Mouse (Mus musculus): Measurements from ENCODE around the gene Utp11.

Gene Utp11

DNA sequence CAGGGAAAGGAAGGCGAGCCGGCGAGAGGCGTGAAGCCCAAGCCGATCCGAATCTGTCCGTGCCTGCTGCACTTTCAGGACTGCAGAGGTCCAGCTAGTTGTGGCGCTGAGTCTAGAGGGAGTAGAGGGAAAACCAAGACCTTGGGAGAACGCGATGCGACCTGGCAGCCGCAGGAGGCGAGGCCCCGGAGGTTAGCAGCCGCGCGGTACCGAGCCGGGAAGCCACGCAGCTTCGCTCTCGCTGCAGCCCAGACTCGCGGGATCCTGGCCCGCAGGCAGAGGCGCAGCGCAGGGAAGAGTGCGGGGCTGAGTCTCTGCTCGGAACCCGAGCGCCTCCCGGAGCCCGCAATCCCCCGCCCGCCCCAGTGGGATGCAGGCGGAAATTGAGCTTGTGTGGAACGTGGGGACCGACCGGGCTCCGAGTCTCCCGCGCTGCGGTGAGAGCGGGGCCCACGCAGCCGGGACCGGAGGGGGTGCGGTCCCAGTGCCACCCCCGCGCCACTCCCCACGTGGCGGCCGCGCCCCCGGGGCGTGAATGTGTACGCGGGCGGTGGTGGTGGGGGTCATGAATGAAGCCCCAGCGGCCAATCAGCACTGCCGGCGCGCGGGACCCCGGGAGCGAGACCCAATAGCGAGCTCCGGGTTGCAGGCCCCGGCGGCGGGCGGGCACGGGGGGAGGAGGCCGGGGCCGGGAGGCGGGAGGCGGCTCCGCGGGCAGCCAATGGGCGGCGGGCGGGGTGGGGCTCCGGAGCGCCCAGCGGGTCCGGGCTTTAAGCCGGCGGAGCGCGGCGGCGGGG lies 36.3 kb downstream of the Utp11 start:
- in situ Hi-C loops (cut with MboI; ENCODE audit: low pct_unique_long_range_greater_than_20kb in 1 of 2, low sequenced_read_pairs in 2 of 2, unreplicated experiment in 1 of 2), result loop anchor here (10.0 to 25.0 kb wide), 3 partner anchors 82 to 695 kb away; no protein-coding TSS in a partner anchor

DNA sequence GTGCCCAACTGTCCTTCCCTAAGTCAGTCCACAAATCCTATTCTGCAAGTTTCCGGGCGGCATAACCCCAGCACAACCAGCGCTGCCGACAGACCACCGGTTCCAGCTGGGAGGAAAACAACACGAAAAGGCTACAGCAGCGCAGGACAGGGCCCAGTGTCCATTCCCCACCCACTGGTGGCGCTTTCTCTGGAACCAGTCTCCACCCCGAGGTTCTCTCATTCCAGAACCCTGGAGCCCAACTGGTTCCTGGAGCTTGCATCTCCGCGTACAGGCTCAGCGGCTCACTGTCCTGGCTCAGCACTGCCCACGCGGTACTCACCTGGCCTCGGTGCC lies 36.9 kb downstream of the Utp11 start, which contains the start of gene Pou3f1:
Pou3f1 (plus strand) TSS at position 290 of the 336 bp plus-strand sequence.
- in situ Hi-C loops (cut with MboI; ENCODE audit: low pct_unique_long_range_greater_than_20kb in 1 of 2, low sequenced_read_pairs in 2 of 2, unreplicated experiment in 1 of 2), result loop anchor here (10.0 to 25.0 kb wide), 3 partner anchors 82 to 694 kb away; no protein-coding TSS in a partner anchor

DNA sequence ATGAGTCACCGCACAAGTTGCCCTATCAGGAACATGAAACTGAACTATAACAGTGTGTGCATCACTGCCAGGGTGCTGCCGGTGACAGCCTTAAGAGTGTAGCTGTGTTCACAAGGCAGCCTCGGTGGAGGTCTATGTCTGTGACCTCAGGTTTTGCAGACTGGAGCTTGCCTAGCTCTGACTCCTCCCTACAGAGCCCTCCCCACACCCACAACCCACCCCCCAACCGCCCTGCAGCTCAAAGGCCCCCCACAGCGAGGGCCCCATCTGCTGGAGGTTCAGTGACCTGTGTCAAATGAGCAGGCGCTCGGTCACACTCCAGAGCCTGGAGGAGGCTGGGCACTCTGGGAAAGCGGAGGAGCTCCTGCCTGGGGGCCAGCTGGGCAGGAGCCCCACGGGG lies 40.5 kb downstream of the Utp11 start:
- in situ Hi-C loops (cut with MboI; ENCODE audit: low pct_unique_long_range_greater_than_20kb in 1 of 2, low sequenced_read_pairs in 2 of 2, unreplicated experiment in 1 of 2), result loop anchor here (10.0 to 25.0 kb wide), 3 partner anchors 78 to 691 kb away; no protein-coding TSS in a partner anchor

DNA sequence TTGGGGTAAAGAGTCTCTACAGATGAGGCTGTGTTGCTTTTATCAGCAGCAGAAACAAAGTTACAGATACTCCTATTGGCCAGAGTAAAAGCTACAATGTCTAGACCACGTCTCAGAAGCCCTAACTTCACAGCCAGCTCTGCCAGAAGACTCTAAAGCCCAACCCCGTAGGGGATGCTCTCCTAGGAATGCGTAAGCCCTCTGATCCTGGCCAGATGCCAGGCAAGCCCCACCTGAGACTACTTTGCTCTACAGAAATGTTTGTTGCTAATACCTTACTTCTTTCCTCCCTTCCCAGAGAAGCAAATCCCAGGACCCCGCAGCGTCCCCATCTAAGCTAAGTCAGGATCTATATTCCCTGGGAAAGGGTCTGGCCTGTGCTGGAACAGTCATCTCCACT lies 45.5 kb downstream of the Utp11 start:
- in situ Hi-C loops (cut with MboI; ENCODE audit: low pct_unique_long_range_greater_than_20kb in 1 of 2, low sequenced_read_pairs in 2 of 2, unreplicated experiment in 1 of 2), result no loop called here

DNA sequence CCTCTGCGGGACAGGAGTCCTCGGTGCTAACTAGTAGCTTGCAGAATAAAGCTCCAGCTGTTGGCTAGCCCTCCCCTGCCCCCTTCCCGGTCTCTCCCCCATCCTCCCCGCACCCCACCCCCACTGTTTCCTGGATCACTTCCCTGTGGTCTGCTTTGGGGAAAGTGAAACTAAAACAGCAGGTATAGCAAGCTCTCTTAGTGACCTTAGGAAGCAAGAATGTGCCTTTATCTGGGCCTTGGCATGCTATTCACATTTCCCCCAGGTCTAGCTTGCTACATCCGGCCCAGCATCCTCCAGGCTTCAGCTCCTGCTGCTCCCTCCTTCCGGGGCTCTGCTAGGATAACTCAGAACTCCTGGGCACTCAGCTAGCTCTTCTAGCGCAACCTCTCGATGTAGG lies 46.8 kb downstream of the Utp11 start:
- in situ Hi-C loops (cut with MboI; ENCODE audit: low pct_unique_long_range_greater_than_20kb in 1 of 2, low sequenced_read_pairs in 2 of 2, unreplicated experiment in 1 of 2), result no loop called here

DNA sequence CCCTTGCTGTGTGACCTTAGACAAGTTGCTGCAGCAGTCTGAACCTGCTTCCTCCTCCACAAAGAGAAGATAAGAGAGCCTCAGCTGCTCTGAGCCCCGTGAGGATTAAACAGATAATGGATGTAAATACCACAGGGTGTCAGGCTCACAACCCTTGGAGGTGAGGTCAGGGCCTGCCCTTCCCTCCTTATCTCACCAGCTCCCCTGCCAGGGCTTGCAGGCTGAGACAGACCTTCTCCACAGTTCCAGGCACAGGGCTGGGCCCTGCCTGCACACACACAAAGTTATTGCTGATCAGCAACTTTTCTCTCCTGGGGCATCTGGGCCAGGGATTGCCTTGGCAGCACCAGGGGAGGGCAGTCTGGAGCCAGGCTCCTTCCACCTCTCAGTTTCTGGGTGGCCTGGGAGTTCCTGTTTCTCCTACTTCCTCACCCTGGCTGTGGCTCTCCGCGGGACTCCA lies 48.4 kb downstream of the Utp11 start:
- in situ Hi-C loops (cut with MboI; ENCODE audit: low pct_unique_long_range_greater_than_20kb in 1 of 2, low sequenced_read_pairs in 2 of 2, unreplicated experiment in 1 of 2), result no loop called here

DNA sequence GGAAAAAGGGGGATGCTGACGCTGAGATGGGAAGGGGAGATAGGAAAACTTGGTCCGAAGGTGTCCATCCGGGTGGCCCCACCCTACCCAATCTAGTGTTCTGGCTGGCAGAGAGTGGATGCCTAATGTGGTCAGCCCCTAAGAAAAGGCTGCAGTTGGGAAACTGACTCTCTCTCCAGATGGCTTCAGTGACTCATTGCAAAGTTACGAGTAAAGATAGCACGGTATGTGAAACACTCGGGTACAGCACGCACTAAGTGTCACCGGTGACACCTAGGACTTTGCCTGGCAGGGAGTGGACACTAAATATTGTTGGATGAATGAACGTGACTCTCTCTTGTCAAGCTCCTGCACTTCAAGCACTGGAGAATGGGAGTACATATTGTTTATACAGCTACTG lies 49.5 kb downstream of the Utp11 start:
- in situ Hi-C loops (cut with MboI; ENCODE audit: low pct_unique_long_range_greater_than_20kb in 1 of 2, low sequenced_read_pairs in 2 of 2, unreplicated experiment in 1 of 2), result no loop called here

DNA sequence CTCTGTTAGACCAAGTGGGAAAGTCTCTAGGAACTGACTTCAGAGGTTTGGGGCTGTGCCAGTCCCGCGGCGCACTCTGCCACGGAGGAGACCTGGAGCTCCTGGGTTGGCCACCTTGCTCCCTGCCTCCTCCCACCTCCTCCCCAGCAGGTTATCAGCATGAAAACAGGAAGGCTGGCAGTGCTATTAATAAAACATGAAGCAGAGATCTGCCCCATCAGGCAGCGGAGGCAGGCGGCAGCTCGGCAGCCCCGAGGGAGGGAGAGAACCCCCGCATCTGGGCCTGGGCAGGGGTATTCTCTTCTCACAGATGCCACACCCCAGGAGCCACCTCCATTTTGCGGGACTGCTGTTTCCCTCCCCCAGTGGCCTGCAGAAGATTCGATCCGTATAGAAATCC lies 53.7 kb downstream of the Utp11 start:
- in situ Hi-C loops (cut with MboI; ENCODE audit: low pct_unique_long_range_greater_than_20kb in 1 of 2, low sequenced_read_pairs in 2 of 2, unreplicated experiment in 1 of 2), result no loop called here

DNA sequence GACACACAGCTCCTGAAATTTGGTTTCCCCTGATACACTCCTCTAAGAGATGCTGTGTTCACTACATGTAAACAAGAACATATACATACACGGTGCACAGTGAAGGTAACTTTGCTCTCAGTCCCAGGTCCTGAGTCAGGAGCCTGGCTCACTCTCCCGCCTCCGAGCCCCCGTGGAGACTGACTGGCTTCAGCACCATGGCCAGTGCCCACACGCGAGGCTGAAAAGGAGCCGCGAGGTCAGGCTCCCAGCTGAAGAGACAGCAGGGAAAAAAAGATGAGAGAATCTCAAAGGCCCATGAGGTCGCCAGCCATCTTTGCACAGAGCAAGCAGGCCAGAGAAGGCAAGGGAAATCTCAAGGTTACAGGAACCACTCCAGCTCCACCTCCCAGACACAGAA lies 60.1 kb downstream of the Utp11 start:
- in situ Hi-C loops (cut with MboI; ENCODE audit: low pct_unique_long_range_greater_than_20kb in 1 of 2, low sequenced_read_pairs in 2 of 2, unreplicated experiment in 1 of 2), result no loop called here

DNA sequence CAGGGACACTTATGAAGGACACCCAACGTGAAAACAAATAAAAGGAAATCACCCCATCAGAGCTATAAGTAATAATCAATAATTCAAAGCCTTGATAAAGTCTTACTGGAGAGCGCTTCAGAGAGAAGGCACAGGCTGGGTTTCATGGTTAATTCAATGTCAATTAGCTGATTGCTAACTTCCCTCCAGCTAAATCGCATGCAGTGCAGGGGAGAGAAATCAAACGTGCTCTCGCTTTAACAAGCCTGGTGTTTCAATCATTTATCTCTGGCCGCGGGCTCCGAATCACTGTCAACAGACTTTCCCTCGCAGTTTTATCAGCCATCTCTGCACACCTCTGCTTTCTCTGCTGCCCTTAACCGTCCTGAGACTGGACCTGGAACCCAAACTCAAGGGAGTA lies 60.5 kb downstream of the Utp11 start:
- in situ Hi-C loops (cut with MboI; ENCODE audit: low pct_unique_long_range_greater_than_20kb in 1 of 2, low sequenced_read_pairs in 2 of 2, unreplicated experiment in 1 of 2), result no loop called here

DNA sequence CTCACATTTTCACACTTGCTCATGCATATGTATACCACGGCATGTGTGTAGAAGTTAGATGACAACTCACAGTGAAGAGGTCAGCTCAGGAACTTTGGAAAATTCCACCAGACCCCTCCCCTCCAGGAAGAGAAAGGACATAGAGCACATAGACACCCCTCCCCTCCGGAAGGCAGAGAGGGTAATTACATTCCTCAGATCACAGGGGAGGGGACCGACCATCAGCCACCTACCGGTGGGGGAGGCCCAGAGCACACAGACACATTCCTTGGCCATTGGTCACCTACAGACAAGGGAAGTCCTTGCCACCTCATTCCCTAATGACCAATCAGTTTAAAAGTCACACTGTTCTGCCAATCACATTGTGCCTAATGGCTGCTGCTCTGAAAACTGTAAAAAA lies 61.9 kb downstream of the Utp11 start:
- in situ Hi-C loops (cut with MboI; ENCODE audit: low pct_unique_long_range_greater_than_20kb in 1 of 2, low sequenced_read_pairs in 2 of 2, unreplicated experiment in 1 of 2), result no loop called here
